Mouse (Mus musculus) CH12.LX (cell line): ENCODE data around the gene Fhl2. TPM values are rescaled to one million over a fixed set of nuclear protein-coding genes. Genes with fewer than 3 reads are reported as not detected.

ENCODE experiments used
- DNase-seq: peaks from one replicate; pipeline ENCODE4 v3.0.0-alpha.2; 2013; ENCODE audit errors: extremely low read depth
- H3K27ac ChIP-seq: 2 replicates; pipeline ENCODE4 v1.5.1; 2012; ENCODE audit warnings: low read depth, mild to moderate bottlenecking, control low read depth, moderate library complexity; ENCODE audit not compliant: insufficient read depth
- H3K27me3 ChIP-seq: replicated peaks from 2 replicates; pipeline ENCODE3; 2012; ENCODE audit warnings: inconsistent platforms
- H3K36me3 ChIP-seq, 2 experiments: replicated peaks in 1 of 2; 2 replicates each; pipeline versions ENCODE3 to v1.6.1; 2012; ENCODE audit warnings: inconsistent platforms in 1 of 2, low read length in 1 of 2, mild to moderate bottlenecking in 1 of 2, mixed read lengths in 1 of 2, moderate library complexity in 1 of 2; ENCODE audit not compliant: control insufficient read depth in 1 of 2, insufficient read depth in 1 of 2
- H3K4me1 ChIP-seq, 2 experiments: 2 replicates each; pipeline ENCODE4 v1.6.1; 2012; ENCODE audit warnings: inconsistent platforms in 1 of 2, moderate library complexity in 1 of 2; ENCODE audit not compliant: insufficient read depth in 2 of 2, control insufficient read depth in 1 of 2
- H3K4me2 ChIP-seq: 2 replicates; pipeline ENCODE4 v1.6.1; 2012; ENCODE audit warnings: low read depth, mild to moderate bottlenecking, control low read depth; ENCODE audit not compliant: poor library complexity, insufficient read depth, severe bottlenecking
- H3K4me3 ChIP-seq, 3 experiments: fragments of 150-350 bp in 1 of 3; sonication (generic) in 1 of 3; replicated peaks in 1 of 3; 2 replicates each; pipeline versions ENCODE3 to v1.5.1; 2011 to 2012; ENCODE audit warnings: low read depth in 2 of 3, low read length in 2 of 3, mild to moderate bottlenecking in 2 of 3, moderate library complexity in 2 of 3, control low read depth in 1 of 3, improper control_type of control experiment in 1 of 3, inconsistent platforms in 1 of 3, mixed read lengths in 1 of 3; ENCODE audit not compliant: poor library complexity in 1 of 3
- H3K79me2 ChIP-seq: replicated peaks from 2 replicates; pipeline ENCODE4 v1.6.1; 2012; ENCODE audit warnings: mild to moderate bottlenecking, moderate library complexity; ENCODE audit not compliant: control insufficient read depth, poor library complexity, insufficient read depth, severe bottlenecking; ENCODE audit errors: extremely low read depth
- H3K9ac ChIP-seq: 2 replicates; pipeline ENCODE4 v1.6.1; 2012; ENCODE audit warnings: low read depth, mild to moderate bottlenecking, control low read depth, moderate library complexity; ENCODE audit not compliant: insufficient read depth
- H3K9me3 ChIP-seq: replicated peaks from 2 replicates; pipeline ENCODE3; 2012; ENCODE audit warnings: low read length, inconsistent platforms, mixed read lengths
- BHLHE40 ChIP-seq: IDR thresholded peaks from 2 replicates; pipeline ENCODE4 v1.6.1; 2011; ENCODE audit warnings: mild to moderate bottlenecking, low read depth, low read length, improper control_type of control experiment
- CHD1 ChIP-seq: IDR thresholded peaks from 2 replicates; pipeline ENCODE4 v1.6.1; 2012; ENCODE audit warnings: low read depth, low read length, improper control_type of control experiment, inconsistent platforms
- CTCF ChIP-seq, 2 experiments: IDR thresholded peaks in 1 of 2; conservative IDR thresholded peaks in 1 of 2; 2 replicates each; pipeline ENCODE4 v1.5.1; 2011 to 2012; ENCODE audit warnings: low read depth in 2 of 2, low read length in 2 of 2, improper control_type of control experiment in 1 of 2, inconsistent platforms in 1 of 2, mild to moderate bottlenecking in 1 of 2, moderate library complexity in 1 of 2
- EP300 ChIP-seq: IDR thresholded peaks from 2 replicates; pipeline ENCODE4 v1.6.1; 2011; ENCODE audit warnings: low read length, improper control_type of control experiment
- ETS1 ChIP-seq: conservative IDR thresholded peaks from 2 replicates; pipeline ENCODE4 v1.6.1; 2012; ENCODE audit warnings: low read depth, mild to moderate bottlenecking, inconsistent platforms, low read length, improper control_type of control experiment, moderate library complexity
- GABPA ChIP-seq: IDR thresholded peaks from 2 replicates; pipeline ENCODE4 v1.6.1; 2012; ENCODE audit warnings: low read depth, low read length, improper control_type of control experiment, inconsistent platforms; ENCODE audit not compliant: insufficient replicate concordance
- HCFC1 ChIP-seq: IDR thresholded peaks from 2 replicates; pipeline ENCODE4 v1.6.1; 2012; ENCODE audit warnings: low read depth, mild to moderate bottlenecking, inconsistent platforms, low read length, improper control_type of control experiment
- IRF4 ChIP-seq: IDR thresholded peaks from 2 replicates; pipeline ENCODE4 v1.6.1; 2014; ENCODE audit warnings: low read depth, mild to moderate bottlenecking, inconsistent platforms, low read length, improper control_type of control experiment
- JUN ChIP-seq: IDR thresholded peaks from 2 replicates; pipeline ENCODE4 v1.6.1; 2011; ENCODE audit warnings: low read depth, mild to moderate bottlenecking, low read length, improper control_type of control experiment, moderate library complexity; ENCODE audit not compliant: insufficient read depth
- JUND ChIP-seq: conservative IDR thresholded peaks from 2 replicates; pipeline ENCODE4 v1.6.1; 2011; ENCODE audit warnings: low read depth, low read length, improper control_type of control experiment
- KAT2A ChIP-seq: IDR thresholded peaks from 2 replicates; pipeline ENCODE4 v1.6.1; 2012; ENCODE audit warnings: low read length, improper control_type of control experiment, inconsistent platforms; ENCODE audit not compliant: insufficient replicate concordance
- MAX ChIP-seq: IDR thresholded peaks from 2 replicates; pipeline ENCODE4 v1.6.1; 2011; ENCODE audit warnings: low read length, improper control_type of control experiment
- MEF2A ChIP-seq: IDR thresholded peaks from 2 replicates; pipeline ENCODE4 v1.6.1; 2014; ENCODE audit warnings: low read depth, mild to moderate bottlenecking, inconsistent platforms, low read length, improper control_type of control experiment, borderline replicate concordance
- MXI1 ChIP-seq: IDR thresholded peaks from 2 replicates; pipeline ENCODE4 v1.6.1; 2011; ENCODE audit warnings: mild to moderate bottlenecking, low read depth, low read length, improper control_type of control experiment
- NELFE ChIP-seq: IDR thresholded peaks from 2 replicates; pipeline ENCODE4 v1.6.1; 2011; ENCODE audit warnings: low read depth, low read length, improper control_type of control experiment
- NRF1 ChIP-seq: IDR thresholded peaks from 2 replicates; pipeline ENCODE4 v1.6.1; 2014; ENCODE audit warnings: low read depth, mild to moderate bottlenecking, inconsistent platforms, low read length, improper control_type of control experiment, moderate library complexity
- POLR2A ChIP-seq: IDR thresholded peaks from 2 replicates; pipeline ENCODE4 v1.6.1; 2011; ENCODE audit warnings: low read depth, mild to moderate bottlenecking, improper control_type of control experiment, low read length
- POLR2AphosphoS2 ChIP-seq: IDR thresholded peaks from 2 replicates; pipeline ENCODE4 v1.6.1; 2011; ENCODE audit warnings: low read depth, low read length, improper control_type of control experiment
- RAD21 ChIP-seq: IDR thresholded peaks from 2 replicates; pipeline ENCODE4 v1.6.1; 2011; ENCODE audit warnings: low read depth, mild to moderate bottlenecking, low read length, improper control_type of control experiment, moderate library complexity
- SIN3A ChIP-seq: IDR thresholded peaks from 2 replicates; pipeline ENCODE4 v1.6.1; 2012; ENCODE audit warnings: low read length, improper control_type of control experiment, inconsistent platforms
- TBP ChIP-seq: conservative IDR thresholded peaks from 2 replicates; pipeline ENCODE4 v1.6.1; 2011; ENCODE audit warnings: low read depth, low read length, improper control_type of control experiment
- TCF12 ChIP-seq: IDR thresholded peaks from 2 replicates; pipeline ENCODE4 v1.6.1; 2014; ENCODE audit warnings: low read depth, mild to moderate bottlenecking, inconsistent platforms, low read length, improper control_type of control experiment
- ZKSCAN1 ChIP-seq: IDR thresholded peaks from 2 replicates; pipeline ENCODE4 v1.6.1; 2012; ENCODE audit warnings: low read depth, inconsistent platforms, low read length, improper control_type of control experiment, borderline replicate concordance
- ZNF384 ChIP-seq: IDR thresholded peaks from 2 replicates; pipeline ENCODE4 v1.6.1; 2012; ENCODE audit warnings: low read depth, low read length, improper control_type of control experiment, inconsistent platforms
- dilution Hi-C: fragments of 300-500 bp; cut with MboI; formaldehyde crosslinking; loops from 2 replicates; pipeline ENCODE4 v1.14.3; 2020; ENCODE audit warnings: low sequenced_read_pairs; ENCODE audit not compliant: extremely low pct_unique_long_range_greater_than_20kb, extremely low pct_ligation_motif_present
- in situ Hi-C: fragments of 300-500 bp; cut with MboI; formaldehyde crosslinking; loops from 3 replicates; pipeline ENCODE4 v1.14.3; 2019; ENCODE audit warnings: low sequenced_read_pairs, low pct_ligation_motif_present, low pct_unique_long_range_greater_than_20kb, mixed read lengths
- polyA plus RNA-seq: library from polyadenylated mRNA; unstranded; fragments of >175 nt; gene quantifications from 2 replicates; pipeline ENCODE4 v1.2.1, GENCODE M21; 2012; ENCODE audit warnings: low read depth; ENCODE audit not compliant: insufficient read length
- total RNA-seq, 2 experiments: library from RNA; depleted of rRNA; stranded (reverse); fragments of 300-350 nt in 1 of 2; fragments of >200 nt in 1 of 2; gene quantifications; 2 replicates each; pipeline ENCODE4 v1.2.3; 2012 to 2014

Gene Fhl2
- total and polyA plus RNA-seq, 3 experiments = 0.13 to 0.21 (median 0.14) TPM

- TF ChIP-seq POLR2AphosphoS2 (no peak), ZKSCAN1 (no peak), MXI1 (no peak), JUND (no peak), HCFC1 (no peak), CTCF (conservative IDR thresholded peaks at IDR 0.05 in 1 of 2, IDR thresholded peaks at IDR 0.05 in 1 of 2; ENCODE audit: low read depth in 2 of 2, low read length in 2 of 2) (no peak), GABPA (no peak), TBP (no peak), POLR2A (no peak), ZNF384 (no peak), TCF12 (no peak), ETS1 (no peak)
- Histone ChIP-seq H3K27me3 (no peaks in the 10 kb centered on the region), H3K4me1 (0 out of 4 replicates have a peak, but pooled peaks cover 0 to 3% of the 10 kb centered on the region in 2 experiments), H3K27ac (no peak overlapping the region), H3K9me3 (no peaks in the 10 kb centered on the region), H3K4me3 (no peak overlapping the region), H3K36me3 (no peaks in the 10 kb centered on the region), H3K79me2 (no peaks in the 10 kb centered on the region), H3K4me2 (no peak overlapping the region), H3K9ac (no peak overlapping the region)
- dilution Hi-C loops (no loop called here), in situ Hi-C loops (no loop called here)
- no peak for DNase-seq
Observed at GRCm38 (mm10) chr1:43215601-43216000, 18.8 kb upstream of the Fhl2 start.

DNA sequence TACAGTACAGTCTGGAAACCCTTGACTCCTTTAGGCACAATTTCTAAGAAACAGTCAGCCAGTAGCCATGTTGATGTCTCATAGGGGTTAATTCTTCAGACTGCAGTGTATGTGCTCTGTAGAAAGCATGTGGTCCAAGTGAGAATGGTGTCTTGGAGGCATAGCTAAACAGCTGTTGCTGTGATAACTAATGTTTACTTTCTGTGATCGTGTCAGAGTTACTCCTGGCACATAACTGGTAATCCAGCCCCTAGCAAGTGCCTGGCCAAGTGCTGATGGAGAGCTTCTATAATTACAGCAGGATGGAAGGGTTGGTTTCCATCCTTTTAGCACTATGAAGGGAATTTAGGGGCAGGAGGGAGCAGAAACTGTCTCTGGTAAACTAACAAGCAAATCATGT, 14.5 kb upstream of the Fhl2 start:
- no peaks in the 10 kb centered on the region for H3K4me1 ChIP-seq
- H3K27me3 ChIP-seq = no peaks in the 10 kb centered on the region
- no peak overlapping the region for H3K4me3 ChIP-seq
- no peaks in the 10 kb centered on the region for H3K79me2 ChIP-seq
- in situ Hi-C loops = no loop called here
- H3K36me3 ChIP-seq = no peaks in the 10 kb centered on the region
- dilution Hi-C loops = no loop called here
- no peak overlapping the region for H3K27ac ChIP-seq
- H3K4me2 ChIP-seq = no peak overlapping the region
- no peak overlapping the region for H3K9ac ChIP-seq
- no peaks in the 10 kb centered on the region for H3K9me3 ChIP-seq
- no peak for DNase-seq
- TF ChIP-seq GABPA (no peak), EP300 (no peak), RAD21 (no peak), SIN3A (no peak), CTCF (conservative IDR thresholded peaks at IDR 0.05 in 1 of 2, IDR thresholded peaks at IDR 0.05 in 1 of 2; ENCODE audit: low read depth in 2 of 2, low read length in 2 of 2) (no peak), NRF1 (no peak), BHLHE40 (no peak), JUN (no peak), MXI1 (no peak), ZKSCAN1 (no peak), IRF4 (no peak), CHD1 (no peak), NELFE (no peak), MAX (no peak), MEF2A (no peak), KAT2A (no peak), JUND (no peak), HCFC1 (no peak)
